Mouse (Mus musculus) CH12F3 (cell line): ENCODE results near the gene Ifi27l2a.
"Not testable (repeated sequence)": the region's sequence is repeated elsewhere in the genome, so short reads cannot be mapped to it uniquely, and the experiment has no call there.

Experiments used
- in situ Hi-C: fragments of 300-500 bp; cut with MboI; formaldehyde crosslinking; loops from 2 replicates; pipeline ENCODE4 v1.14.3; 2020; ENCODE audit warnings: low sequenced_read_pairs

The Ifi27l2a gene

GRCm38 (mm10) chr12:103443524-103443923 is at the start of gene Ifi27l2a:
Gene Ifi27l2a (minus strand): TSS chr12:103443680.
- in situ Hi-C loops, result no loop called here

- in situ Hi-C loops, result loop anchor here (10.0 kb wide), 1 partner anchor 68 kb away; the partner anchor contains the start of gene Ddx24
Measured at GRCm38 (mm10) chr12:103492767-103493166, 49.3 kb upstream of the Ifi27l2a start.

- in situ Hi-C loops, result loop anchor here (10.0 kb wide), 1 partner anchor 66 kb away; the partner anchor contains the start of gene Ddx24
Measured at GRCm38 (mm10) chr12:103491091-103491730, 47.7 kb upstream of the Ifi27l2a start.

GRCm38 (mm10) chr12:103487750-103488149 is 44.3 kb upstream of the Ifi27l2a start:
- in situ Hi-C loops, result no loop called here

GRCm38 (mm10) chr12:103487276-103487675 is 43.8 kb upstream of the Ifi27l2a start:
- in situ Hi-C loops, result no loop called here

GRCm38 (mm10) chr12:103486726-103487125 is 43.2 kb upstream of the Ifi27l2a start:
- in situ Hi-C loops, result no loop called here

- in situ Hi-C loops, result not testable (repeated sequence)
Measured at GRCm38 (mm10) chr12:103484200-103484972, 40.9 kb upstream of the Ifi27l2a start.

- in situ Hi-C loops, result no loop called here
Measured at GRCm38 (mm10) chr12:103482781-103483180, 39.3 kb upstream of the Ifi27l2a start.

GRCm38 (mm10) chr12:103481671-103482070 is 38.2 kb upstream of the Ifi27l2a start:
- in situ Hi-C loops, result no loop called here

GRCm38 (mm10) chr12:103477461-103478015 is 34.1 kb upstream of the Ifi27l2a start:
- in situ Hi-C loops, result no loop called here

- in situ Hi-C loops, result no loop called here
Measured at GRCm38 (mm10) chr12:103476779-103477389, 33.4 kb upstream of the Ifi27l2a start.

GRCm38 (mm10) chr12:103474481-103474880 is 31.0 kb upstream of the Ifi27l2a start:
- in situ Hi-C loops, result no loop called here

- in situ Hi-C loops, result no loop called here
Measured at GRCm38 (mm10) chr12:103457140-103457539, 13.7 kb upstream of the Ifi27l2a start, which contains the start of gene Ifi27l2b. Gene Ifi27l2b (minus strand): TSS chr12:103457223.

- in situ Hi-C loops, result not testable (repeated sequence)
Measured at GRCm38 (mm10) chr12:103456727-103457126, 13.2 kb upstream of the Ifi27l2a start.

- in situ Hi-C loops, result no loop called here
Measured at GRCm38 (mm10) chr12:103453361-103453760, 9.9 kb upstream of the Ifi27l2a start.

- in situ Hi-C loops, result no loop called here
Measured at GRCm38 (mm10) chr12:103445060-103445459, 1.6 kb upstream of the Ifi27l2a start.

GRCm38 (mm10) chr12:103444261-103444660 is 781 bp upstream of the Ifi27l2a start:
- in situ Hi-C loops, result not testable (repeated sequence)

GRCm38 (mm10) chr12:103437601-103438000 is 5.9 kb downstream of the Ifi27l2a start:
- in situ Hi-C loops, result no loop called here

- in situ Hi-C loops, result no loop called here
Measured at GRCm38 (mm10) chr12:103434861-103435260, 8.6 kb downstream of the Ifi27l2a start.

- in situ Hi-C loops, result no loop called here
Measured at GRCm38 (mm10) chr12:103433986-103434731, 9.3 kb downstream of the Ifi27l2a start, which contains the start of gene Ifi27. Gene Ifi27 (plus strand): TSS chr12:103434211.
